Mouse (Mus musculus): ENCODE data around the gene Slfn3. TPM values are rescaled to one million over a fixed set of nuclear protein-coding genes. Genes with fewer than 3 reads are reported as not detected.
"Not testable (repeated sequence)": the region's sequence is repeated elsewhere in the genome, so short reads cannot be mapped to it uniquely, and the experiment has no call there.

The Slfn3 gene
- polyA plus RNA-seq, 1 experiment = 2.7 TPM

DNA sequence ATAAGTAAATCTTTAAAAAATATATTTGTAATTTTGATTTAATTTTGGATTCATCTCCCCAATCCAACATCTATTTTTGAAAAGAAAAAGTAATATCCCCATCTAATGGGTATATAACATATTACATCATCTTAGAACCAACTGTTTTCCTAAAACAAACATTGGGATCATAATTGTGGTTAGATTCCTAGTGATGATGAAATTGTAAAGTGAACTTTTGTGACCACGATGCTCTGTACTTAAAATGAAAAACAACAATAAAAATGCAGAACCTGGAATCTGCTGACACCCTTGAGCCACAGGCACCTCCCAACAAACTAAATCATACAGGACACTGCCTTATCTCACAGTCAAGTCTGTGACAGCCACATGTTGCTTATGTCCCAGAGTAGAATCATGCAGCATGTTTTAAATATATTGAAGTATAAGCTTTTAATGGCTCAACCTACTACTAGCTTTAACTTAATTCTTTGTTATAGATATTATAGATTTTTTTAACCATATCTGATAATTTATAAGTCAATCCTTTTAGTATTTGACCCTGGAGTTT lies 30.3 kb downstream of the Slfn3 start:
- Histone ChIP-seq H3K27ac (ENCODE audit: control insufficient read depth, insufficient read depth, low read length) (no peak overlapping the region), H3K36me3 (ENCODE audit: control insufficient read depth, insufficient read depth, low read length) (peaks cover 11% of the 10 kb centered on the region), H3K27me3 (ENCODE audit: control insufficient read depth, insufficient read depth, low read length) (no peaks in the 10 kb centered on the region), H3K4me3 (ENCODE audit: control insufficient read depth, insufficient read depth, low read length) (no peak overlapping the region), H3K4me1 (replicated peaks; ENCODE audit: control insufficient read depth, insufficient read depth, low read length) (peaks cover 10% of the 10 kb centered on the region)
- TF ChIP-seq POLR2A (IDR thresholded peaks at IDR 0.05; ENCODE audit: control insufficient read depth, extremely low read depth, insufficient read depth, low read length, poor library complexity) (no peak), CTCF (IDR thresholded peaks at IDR 0.05; ENCODE audit: borderline replicate concordance, control insufficient read depth, extremely low read depth, insufficient read depth, low read length, poor library complexity) (no peak)
- 91% methylated on average over 1 of the region's 1 CpGs for WGBS
- no peak for DNase-seq

DNA sequence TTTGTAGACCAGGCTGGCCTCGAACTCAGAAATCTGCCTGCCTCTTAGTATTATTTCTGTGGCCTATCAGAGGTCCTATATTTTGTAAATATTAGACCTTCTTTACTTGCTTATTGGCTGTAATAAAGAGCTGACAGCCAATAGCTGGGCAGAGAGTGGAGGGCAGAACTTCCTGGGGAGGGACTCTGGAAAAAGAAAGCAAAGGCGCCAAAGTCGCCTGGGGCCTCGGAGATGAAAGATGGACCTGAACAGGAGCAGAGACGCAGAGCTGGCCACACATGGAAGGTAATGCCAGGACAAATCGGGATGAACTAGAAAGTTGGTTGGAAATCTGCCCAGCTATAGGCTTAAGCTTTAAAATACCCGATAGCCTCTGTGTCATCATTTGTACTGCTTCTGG lies 32.2 kb downstream of the Slfn3 start:
- WGBS = 4% methylated on average over 7 of the region's 7 CpGs

DNA sequence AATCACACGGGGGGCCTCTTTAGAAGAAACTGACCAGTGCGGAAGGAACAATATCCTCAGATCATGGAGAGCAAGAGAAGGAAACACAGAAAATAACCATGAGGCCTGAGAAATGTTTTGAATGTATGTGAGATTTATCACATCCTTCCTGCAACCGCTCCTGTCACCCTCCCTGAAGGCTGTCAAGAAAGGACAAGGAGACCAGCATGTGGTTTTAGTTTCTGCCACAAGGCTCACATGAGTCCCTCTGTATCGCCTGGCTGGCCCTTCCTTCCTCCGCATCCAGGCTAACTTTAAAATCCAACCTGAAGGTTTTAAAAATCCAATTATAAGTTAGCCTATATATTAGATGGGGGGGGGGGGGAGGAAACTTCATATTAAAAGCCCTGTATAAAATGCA lies 32.7 kb downstream of the Slfn3 start:
- Histone ChIP-seq H3K27ac (ENCODE audit: control insufficient read depth, insufficient read depth, low read length) (peak overlapping the region; percentile 77), H3K36me3 (ENCODE audit: control insufficient read depth, insufficient read depth, low read length) (peaks cover 17% of the 10 kb centered on the region), H3K4me3 (ENCODE audit: control insufficient read depth, insufficient read depth, low read length) (peak overlapping the region; percentile 45)
- not testable (repeated sequence) for H3K27me3 ChIP-seq (ENCODE audit: control insufficient read depth, insufficient read depth, low read length); H3K4me1 ChIP-seq (replicated peaks; ENCODE audit: control insufficient read depth, insufficient read depth, low read length)
- peak; percentile 16 for DNase-seq
- 5% methylated on average over 5 of the region's 5 CpGs for WGBS

More for the DNA sequence above, 32.2 kb downstream of the Slfn3 start:
- peak overlapping the region; percentile 45 for H3K4me3 ChIP-seq (ENCODE audit: control insufficient read depth, insufficient read depth, low read length)
- TF ChIP-seq POLR2A (IDR thresholded peaks at IDR 0.05; ENCODE audit: control insufficient read depth, extremely low read depth, insufficient read depth, low read length, poor library complexity) (no peak), CTCF (IDR thresholded peaks at IDR 0.05; ENCODE audit: borderline replicate concordance, control insufficient read depth, extremely low read depth, insufficient read depth, low read length, poor library complexity) (no peak)
- peaks cover 10% of the 10 kb centered on the region for H3K4me1 ChIP-seq (replicated peaks; ENCODE audit: control insufficient read depth, insufficient read depth, low read length)
- peaks cover 17% of the 10 kb centered on the region for H3K36me3 ChIP-seq (ENCODE audit: control insufficient read depth, insufficient read depth, low read length)
- no peaks in the 10 kb centered on the region for H3K27me3 ChIP-seq (ENCODE audit: control insufficient read depth, insufficient read depth, low read length)
- peak; percentile 51 for DNase-seq
- H3K27ac ChIP-seq (ENCODE audit: control insufficient read depth, insufficient read depth, low read length) = peak overlapping the region; percentile 52

DNA sequence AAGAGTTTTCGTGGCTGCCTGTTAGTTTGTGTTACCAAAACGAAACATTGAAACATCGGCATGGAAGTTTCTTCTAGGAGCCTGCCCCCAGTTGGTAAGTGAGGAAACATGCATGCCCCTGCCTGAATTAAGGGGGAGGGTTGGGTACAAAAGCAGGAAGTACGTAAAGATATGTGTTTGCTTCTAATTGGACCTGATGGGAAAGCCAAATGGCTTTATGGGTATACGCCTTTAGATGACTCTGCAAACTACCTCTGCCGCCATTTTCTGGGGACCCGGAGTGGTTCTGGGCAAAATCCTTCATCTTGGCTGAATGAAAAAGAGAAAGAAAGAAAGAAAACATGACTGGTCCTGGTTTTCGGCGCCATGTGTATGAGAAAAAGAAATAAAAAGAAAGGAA lies 33.1 kb downstream of the Slfn3 start:
- peak overlapping the region; percentile 69 for H3K4me3 ChIP-seq (ENCODE audit: control insufficient read depth, insufficient read depth, low read length)
- peak overlapping the region; percentile 69 for H3K27ac ChIP-seq (ENCODE audit: control insufficient read depth, insufficient read depth, low read length)
- peaks cover 10% of the 10 kb centered on the region for H3K4me1 ChIP-seq (replicated peaks; ENCODE audit: control insufficient read depth, insufficient read depth, low read length)
- 6% methylated on average over 9 of the region's 9 CpGs for WGBS
- peaks cover 17% of the 10 kb centered on the region for H3K36me3 ChIP-seq (ENCODE audit: control insufficient read depth, insufficient read depth, low read length)
- peak; percentile 74 for DNase-seq
- no peaks in the 10 kb centered on the region for H3K27me3 ChIP-seq (ENCODE audit: control insufficient read depth, insufficient read depth, low read length)
- TF ChIP-seq POLR2A (IDR thresholded peaks at IDR 0.05; ENCODE audit: control insufficient read depth, extremely low read depth, insufficient read depth, low read length, poor library complexity) (no peak), CTCF (IDR thresholded peaks at IDR 0.05; ENCODE audit: borderline replicate concordance, control insufficient read depth, extremely low read depth, insufficient read depth, low read length, poor library complexity) (no peak)

DNA sequence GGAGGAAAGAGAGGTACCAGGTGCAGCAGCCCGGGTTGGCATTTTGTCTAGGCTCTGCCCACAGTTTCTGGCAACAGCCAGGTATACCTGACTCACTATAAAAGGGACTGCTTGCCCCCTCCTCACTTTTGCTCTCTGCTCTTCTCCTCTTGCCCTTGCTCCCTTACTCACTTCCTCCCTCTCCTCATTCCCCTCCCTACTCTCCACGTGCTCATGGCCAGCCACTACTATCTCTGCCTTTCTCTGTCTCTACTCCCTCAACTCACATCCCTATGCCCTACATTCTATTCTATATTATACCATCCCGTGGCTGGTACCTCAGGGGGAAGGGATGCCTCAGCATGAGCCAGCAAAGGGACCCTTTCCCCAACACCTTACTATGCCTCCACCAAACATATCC lies 33.6 kb downstream of the Slfn3 start:
- TF ChIP-seq POLR2A (IDR thresholded peaks at IDR 0.05; ENCODE audit: control insufficient read depth, extremely low read depth, insufficient read depth, low read length, poor library complexity) (no peak), CTCF (IDR thresholded peaks at IDR 0.05; ENCODE audit: borderline replicate concordance, control insufficient read depth, extremely low read depth, insufficient read depth, low read length, poor library complexity) (no peak)
- Histone ChIP-seq H3K27ac (ENCODE audit: control insufficient read depth, insufficient read depth, low read length) (peak overlapping the region; percentile 69), H3K27me3 (ENCODE audit: control insufficient read depth, insufficient read depth, low read length) (no peaks in the 10 kb centered on the region), H3K4me3 (ENCODE audit: control insufficient read depth, insufficient read depth, low read length) (peak overlapping the region; percentile 69), H3K4me1 (replicated peaks; ENCODE audit: control insufficient read depth, insufficient read depth, low read length) (peaks cover 10% of the 10 kb centered on the region), H3K36me3 (ENCODE audit: control insufficient read depth, insufficient read depth, low read length) (peaks cover 17% of the 10 kb centered on the region)
- peak; percentile 18 for DNase-seq
- 4% methylated on average over 3 of the region's 3 CpGs for WGBS

DNA sequence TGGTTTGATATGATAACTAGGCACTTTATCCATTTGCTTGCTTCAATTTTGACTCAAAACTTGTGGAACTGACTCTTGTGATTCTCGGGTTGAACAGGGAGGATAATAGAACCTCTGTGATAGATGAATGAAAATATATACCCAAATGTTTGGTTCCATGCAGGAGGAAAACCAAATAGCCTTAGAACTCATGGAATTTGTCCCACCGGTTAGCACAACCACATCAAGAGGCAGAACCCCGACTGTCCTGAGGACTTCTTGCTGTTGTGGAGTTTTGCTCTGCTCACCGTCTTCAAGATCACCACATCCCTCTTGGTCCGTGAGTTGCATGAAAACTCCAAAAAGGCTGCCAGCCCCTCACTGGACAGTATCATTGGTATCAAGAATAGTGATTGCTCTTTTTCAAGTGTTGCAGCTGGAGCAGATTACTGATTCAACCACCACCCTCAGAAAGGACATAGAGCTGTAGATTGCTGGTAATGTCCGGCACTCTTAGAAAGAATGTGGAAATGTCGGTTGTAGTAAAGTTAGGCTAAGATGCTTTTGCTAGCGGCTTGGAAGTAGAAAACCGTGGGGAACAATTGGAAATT lies 34.3 kb downstream of the Slfn3 start:
- no peak for DNase-seq
- 70% methylated on average over 9 of the region's 9 CpGs for WGBS
- Histone ChIP-seq H3K4me3 (ENCODE audit: control insufficient read depth, insufficient read depth, low read length) (peak overlapping the region; percentile 69), H3K4me1 (replicated peaks; ENCODE audit: control insufficient read depth, insufficient read depth, low read length) (peaks cover 10% of the 10 kb centered on the region), H3K27me3 (ENCODE audit: control insufficient read depth, insufficient read depth, low read length) (no peaks in the 10 kb centered on the region), H3K36me3 (ENCODE audit: control insufficient read depth, insufficient read depth, low read length) (peaks cover 17% of the 10 kb centered on the region), H3K27ac (ENCODE audit: control insufficient read depth, insufficient read depth, low read length) (no peak overlapping the region)
- TF ChIP-seq POLR2A (IDR thresholded peaks at IDR 0.05; ENCODE audit: control insufficient read depth, extremely low read depth, insufficient read depth, low read length, poor library complexity) (no peak), CTCF (IDR thresholded peaks at IDR 0.05; ENCODE audit: borderline replicate concordance, control insufficient read depth, extremely low read depth, insufficient read depth, low read length, poor library complexity) (no peak)

Measured in thymus, adult 2 months (tissue).